Mouse (Mus musculus) induced T-regulatory cell, adult 2 months (primary cell): Measurements from ENCODE around the gene Olfr1329.
"Not testable (repeated sequence)": the region's sequence is repeated elsewhere in the genome, so short reads cannot be mapped to it uniquely, and the experiment has no call there.

Source experiments
- DNase-seq: peaks from one replicate; pipeline ENCODE4 v3.0.0-alpha.2; 2012; ENCODE audit warnings: low read depth

Olfr1329 gene

DNA sequence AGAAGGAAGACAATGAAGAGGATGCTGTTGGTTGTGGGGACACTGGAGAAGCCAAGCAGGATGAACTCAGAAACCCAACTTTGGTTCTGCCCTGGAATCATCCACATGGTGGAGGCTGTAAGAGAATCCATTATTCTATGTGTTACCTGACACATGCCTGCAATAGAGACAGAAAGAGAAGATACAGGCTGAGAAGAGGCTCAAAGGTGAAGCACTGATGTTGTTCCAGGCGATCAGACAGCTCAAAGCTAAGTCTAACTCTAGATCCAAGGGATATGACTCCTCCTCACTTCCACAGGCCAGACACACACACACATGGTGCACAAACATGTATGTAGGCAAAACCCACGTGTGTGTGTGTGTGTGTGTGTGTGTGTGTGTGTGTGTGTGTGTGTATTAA is at the start of gene Olfr1329:
Gene Olfr1329 (minus strand): TSS at position 101 of the 400 bp plus-strand sequence.
- DNase-seq = not testable (repeated sequence)

DNA sequence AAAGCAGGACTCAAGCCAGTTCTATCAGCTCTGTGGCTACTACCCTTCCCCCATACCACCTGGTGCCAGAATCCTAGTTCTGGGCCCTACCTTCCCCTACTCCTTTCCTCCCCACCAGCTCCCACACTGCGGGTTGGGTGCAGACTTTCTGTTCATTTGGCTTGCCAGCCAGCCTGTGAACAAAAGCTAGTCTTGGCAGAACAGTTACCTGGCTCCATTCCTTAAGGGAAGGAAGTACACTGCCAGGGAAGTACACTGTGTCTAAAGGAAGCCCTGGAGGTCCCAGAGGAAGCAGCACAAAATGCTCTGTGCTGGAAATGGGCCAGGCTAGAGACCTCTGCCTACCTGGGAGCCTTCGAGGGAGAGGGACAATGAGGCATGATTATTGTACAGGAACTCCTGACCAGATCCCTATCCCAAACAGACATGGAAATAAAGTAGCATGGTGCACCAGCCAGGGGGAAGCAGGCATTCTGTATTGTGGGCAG is 43.9 kb upstream of the Olfr1329 start, which contains the start of gene Lao1:
Gene Lao1 (plus strand): TSS at position 438 of the 488 bp plus-strand sequence.
- DNase-seq = no peak

DNA sequence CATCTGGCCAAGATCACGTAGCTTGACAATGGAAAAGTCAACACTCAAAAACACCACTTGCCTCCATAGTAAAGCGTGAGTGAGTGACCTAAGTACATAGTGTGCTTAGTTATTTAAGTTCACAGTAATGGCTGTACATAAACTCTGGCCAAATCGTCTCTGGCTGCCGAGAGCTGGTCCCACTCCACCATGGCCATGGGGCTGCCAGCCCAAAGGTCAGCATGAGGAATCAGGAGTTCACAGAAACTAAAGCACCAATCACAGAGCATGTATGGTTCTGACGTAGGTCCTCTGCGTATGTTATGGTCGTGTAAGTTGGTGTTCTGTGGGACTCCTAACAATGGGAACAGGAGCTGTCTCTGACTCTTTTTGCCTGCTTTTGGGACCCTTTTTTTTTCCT is 41.5 kb upstream of the Olfr1329 start:
- no peak for DNase-seq

DNA sequence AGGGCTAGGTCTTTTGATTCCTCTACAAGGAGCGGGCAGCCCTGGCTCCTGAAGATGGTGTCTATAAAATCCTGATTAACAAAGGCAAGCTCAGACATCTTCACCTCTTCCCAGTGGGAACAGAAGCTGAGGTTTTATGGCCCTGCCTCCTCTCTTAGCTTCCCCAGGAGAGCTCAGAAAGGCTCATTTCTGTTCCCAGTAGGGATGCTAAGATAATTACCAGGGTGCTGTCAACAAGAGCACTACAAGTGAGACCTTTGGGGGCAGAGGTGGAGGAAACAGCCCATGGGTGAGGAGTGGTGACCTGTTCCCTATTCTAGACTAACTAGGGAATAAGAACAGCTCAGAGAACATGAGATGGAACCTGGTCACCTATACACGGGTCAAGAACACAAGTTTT is 21.2 kb upstream of the Olfr1329 start, which contains the start of gene Olfr1328:
Gene Olfr1328 (minus strand): TSS at position 101 of the 400 bp plus-strand sequence.
- DNase-seq = no peak

DNA sequence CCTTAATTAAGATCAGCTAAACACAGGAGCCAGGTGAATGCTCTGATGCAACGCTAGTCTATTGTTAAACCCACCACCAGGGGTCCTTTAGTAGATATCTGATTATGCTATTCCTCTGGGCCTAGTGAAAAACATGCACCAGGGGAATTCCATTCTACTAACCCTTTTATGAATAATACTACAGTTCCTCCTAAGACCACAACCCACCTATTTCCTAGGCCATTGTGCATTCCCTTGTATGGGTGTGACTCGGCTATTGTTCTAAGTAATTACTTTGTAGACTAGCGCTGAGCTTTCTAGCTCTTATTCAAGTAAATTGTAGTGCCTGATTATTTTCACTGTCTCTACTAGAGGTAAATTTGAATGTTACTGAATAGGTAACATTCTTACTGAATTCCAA is 14.1 kb upstream of the Olfr1329 start:
- not testable (repeated sequence) for DNase-seq

DNA sequence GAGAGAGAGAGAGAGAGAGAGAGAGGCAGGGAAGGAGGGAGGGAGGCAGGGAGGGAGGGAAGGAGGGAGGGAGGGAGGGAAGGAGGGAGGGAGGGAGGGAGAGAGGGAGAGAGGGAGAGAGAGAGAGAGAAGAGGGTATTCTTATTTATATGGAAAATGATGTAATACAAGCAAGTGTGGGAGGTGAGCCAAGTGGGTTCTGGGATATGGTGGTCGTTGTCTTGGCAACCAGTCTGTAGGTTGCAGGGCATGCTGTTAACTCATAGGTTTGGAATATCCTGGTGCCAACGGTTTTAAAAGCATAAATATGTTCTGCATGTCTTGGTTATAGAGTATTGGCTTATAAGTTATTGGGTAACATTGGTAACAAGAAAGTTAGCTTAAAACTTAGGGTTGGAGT is 15.3 kb downstream of the Olfr1329 start:
- DNase-seq = no peak

DNA sequence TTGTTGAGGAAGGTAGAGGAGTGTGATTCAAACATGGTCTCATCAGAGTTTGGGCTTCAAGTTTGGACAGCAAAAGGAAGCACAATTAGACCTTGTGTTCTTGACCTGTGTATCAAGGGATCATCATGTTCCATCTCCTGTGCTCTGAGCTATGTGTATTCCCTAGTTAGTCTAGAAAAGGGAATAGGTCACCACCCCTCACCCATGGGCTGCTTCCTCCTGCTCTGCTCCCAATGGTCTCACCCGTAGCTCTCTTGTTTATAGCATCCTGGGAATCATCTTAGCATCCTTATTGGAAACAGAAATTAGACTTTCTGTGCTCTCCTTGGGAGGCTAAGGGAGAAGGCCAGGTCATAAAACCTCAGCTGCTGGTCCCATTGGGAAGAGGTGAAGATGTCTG is 29.0 kb downstream of the Olfr1329 start, which contains the start of gene Olfr1330:
Gene Olfr1330 (plus strand): TSS at position 301 of the 400 bp plus-strand sequence.
- DNase-seq = no peak

DNA sequence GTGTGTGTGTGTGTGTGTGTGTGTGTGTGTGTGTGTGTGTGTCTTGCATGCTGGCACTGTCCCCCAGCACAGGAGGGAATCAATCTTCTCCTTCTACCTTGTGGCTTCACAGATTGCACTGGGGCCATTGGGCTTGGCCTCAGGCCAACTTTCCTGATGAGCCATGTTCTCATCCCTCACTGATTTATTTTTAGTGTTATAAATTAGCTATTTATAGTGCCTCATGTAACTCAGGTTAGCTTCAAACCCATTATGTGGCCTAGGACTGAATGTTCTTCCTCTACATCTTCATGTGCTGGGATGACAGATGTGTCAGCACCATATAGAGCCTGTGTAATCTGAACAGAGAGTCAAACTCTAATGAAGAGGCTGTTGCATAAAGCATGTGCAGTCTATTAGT is 49.7 kb downstream of the Olfr1329 start:
- DNase-seq = no peak
